Mouse (Mus musculus) stomach, postnatal 0 days (tissue): ENCODE measurements around the gene Dlgap1.

Experiments
- CTCF ChIP-seq: IDR thresholded peaks from 2 replicates; pipeline ENCODE4 v1.5.1; 2016; ENCODE audit warnings: antibody characterized with exemption, low read depth, mild to moderate bottlenecking, moderate library complexity
- EP300 ChIP-seq: optimal IDR thresholded peaks from 2 replicates; pipeline ENCODE3; 2016; ENCODE audit warnings: antibody characterized with exemption

DNA sequence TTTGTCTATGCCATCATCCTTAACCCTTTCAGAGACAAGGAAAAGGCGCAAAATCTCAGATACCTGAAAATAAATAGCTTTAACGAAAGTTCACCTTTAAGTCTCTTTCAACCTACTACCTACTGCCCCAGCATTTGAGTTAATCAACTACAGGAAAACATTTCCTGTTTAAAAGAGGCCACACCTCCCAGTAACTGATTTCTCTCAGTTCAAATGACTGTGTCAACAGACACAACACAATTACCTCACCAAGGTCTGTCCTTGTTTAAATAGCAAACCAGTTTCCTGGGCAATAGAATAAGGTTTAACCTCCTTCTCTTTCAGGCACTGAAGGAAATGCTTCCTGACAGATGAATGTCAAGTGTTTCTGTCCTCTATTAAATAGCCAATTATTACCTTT, 876.7 kb downstream of the Dlgap1 start:
- TF ChIP-seq CTCF (no peak), EP300 (no peak)
